Mouse (Mus musculus) midbrain, embryonic 14.5 days (tissue): ENCODE measurements at regions not wholly inside any gene's neighbourhood (a gene's known extent, or its start where the extent isn't known, plus 50 kb on each side); places are given as distances from the start of the nearest gene placed in this dataset.
A peak's percentile ranks its signal among the peaks of the same experiment; 100 is the strongest.

Source experiments
- ATAC-seq: fragments of 200-750 bp; cut with Nextera tagmentation; 2 replicates; pipeline ENCODE4 v1.8.0; 2017; ENCODE audit warnings: moderate number of reproducible peaks, moderate library complexity; ENCODE audit not compliant: low FRiP score, low TSS enrichment
- DNase-seq: peaks from one replicate; pipeline ENCODE4 v3.0.0-alpha.2; 2015
- H3K27ac ChIP-seq: fragments of 300-500 bp; sonication (generic); replicated peaks from 2 replicates; pipeline ENCODE4 v1.5.1; 2014; ENCODE audit warnings: mild to moderate bottlenecking, low read depth, low read length, moderate library complexity
- H3K27me3 ChIP-seq: fragments of 300-500 bp; sonication (generic); 2 replicates; pipeline ENCODE4 v1.6.1; 2014; ENCODE audit warnings: low read length, control low read depth, mixed read lengths; ENCODE audit not compliant: control insufficient read depth, insufficient read depth
- H3K36me3 ChIP-seq: fragments of 300-500 bp; sonication (generic); 2 replicates; pipeline ENCODE4 v1.6.1; 2014; ENCODE audit warnings: low read length, control low read depth; ENCODE audit not compliant: control insufficient read depth, insufficient read depth
- H3K4me1 ChIP-seq: fragments of 300-500 bp; sonication (generic); 2 replicates; pipeline ENCODE4 v1.6.1; 2014; ENCODE audit warnings: mild to moderate bottlenecking, antibody characterized with exemption, low read length, control low read depth; ENCODE audit not compliant: control insufficient read depth, insufficient read depth
- H3K4me2 ChIP-seq: fragments of 300-500 bp; sonication (generic); 2 replicates; pipeline ENCODE4 v1.6.1; 2014; ENCODE audit warnings: mild to moderate bottlenecking, low read length, moderate library complexity
- H3K4me3 ChIP-seq: fragments of 300-500 bp; sonication (generic); replicated peaks from 2 replicates; pipeline ENCODE4 v1.5.1; 2014; ENCODE audit warnings: low read depth, low read length
- H3K9ac ChIP-seq: fragments of 300-500 bp; sonication (generic); replicated peaks from 2 replicates; pipeline ENCODE4 v1.6.1; 2014; ENCODE audit warnings: mild to moderate bottlenecking, low read length, moderate library complexity
- H3K9me3 ChIP-seq: fragments of 300-500 bp; sonication (generic); 2 replicates; pipeline ENCODE4 v1.6.1; 2016; ENCODE audit warnings: low read length, control low read depth, mixed read lengths; ENCODE audit not compliant: control insufficient read depth
- WGBS: fragments of 180-500 bp; shearing (Covaris S2); extraction: QIAGEN DNeasy Blood & Tissue Kit; methylation state at CpG from one replicate; pipeline ENCODE4 v1.1.7; 2014; 5-methylcytosine and 5-hydroxymethylcytosine counted together

DNA sequence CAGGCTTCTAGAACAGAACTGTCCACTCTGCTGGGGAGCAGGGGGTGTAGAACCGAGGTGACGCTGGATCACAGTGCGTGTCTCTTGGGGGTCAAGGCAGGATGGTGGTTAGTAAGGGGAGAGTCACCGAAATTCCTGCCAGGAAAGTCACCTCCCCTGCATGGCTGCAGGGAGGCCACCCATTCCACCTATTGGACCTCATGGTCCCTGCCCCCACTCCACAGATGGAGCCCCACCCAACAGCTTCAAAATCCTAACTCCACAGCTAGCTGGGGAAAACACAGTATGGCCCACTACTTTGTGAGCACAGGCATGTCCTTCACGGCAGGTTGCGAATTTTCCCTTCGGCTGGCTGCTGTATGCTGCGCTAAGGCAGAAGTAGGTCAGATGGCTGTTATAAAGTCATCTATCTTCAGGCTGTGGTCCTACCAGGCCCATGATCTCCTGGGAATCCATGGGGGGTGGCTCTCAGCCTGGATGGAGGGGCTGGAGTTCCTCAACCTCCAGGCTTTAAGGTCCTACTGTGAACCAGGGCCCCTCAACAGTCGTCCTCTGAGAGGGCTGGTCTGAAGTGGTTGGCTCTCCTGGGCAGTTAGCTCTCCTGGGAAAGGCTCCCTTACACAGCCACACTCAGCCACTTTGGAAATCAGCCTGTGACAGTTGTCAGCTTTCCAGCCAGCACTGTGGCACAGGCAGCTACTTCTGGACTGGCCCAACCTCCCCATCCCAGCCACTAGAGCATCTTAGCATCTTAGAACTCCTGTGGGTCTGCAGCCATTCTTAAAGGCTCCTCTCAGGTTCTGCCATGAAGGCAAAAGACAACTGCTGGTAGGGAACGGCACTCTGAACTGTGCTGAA, 124.0 kb upstream of the Klf14 start:
- Histone ChIP-seq H3K9me3 (no peaks in the 10 kb centered on the region), H3K27me3 (no peaks in the 10 kb centered on the region), H3K27ac (no peak overlapping the region), H3K4me1 (0 out of 2 replicates have a peak, but pooled peaks cover 4% of the 10 kb centered on the region), H3K4me2 (no peak overlapping the region), H3K4me3 (no peak overlapping the region), H3K9ac (no peak overlapping the region), H3K36me3 (no peaks in the 10 kb centered on the region)
- no peak for DNase-seq
- no peak for ATAC-seq
- WGBS, result 89% methylated on average over 10 of the region's 10 CpGs

DNA sequence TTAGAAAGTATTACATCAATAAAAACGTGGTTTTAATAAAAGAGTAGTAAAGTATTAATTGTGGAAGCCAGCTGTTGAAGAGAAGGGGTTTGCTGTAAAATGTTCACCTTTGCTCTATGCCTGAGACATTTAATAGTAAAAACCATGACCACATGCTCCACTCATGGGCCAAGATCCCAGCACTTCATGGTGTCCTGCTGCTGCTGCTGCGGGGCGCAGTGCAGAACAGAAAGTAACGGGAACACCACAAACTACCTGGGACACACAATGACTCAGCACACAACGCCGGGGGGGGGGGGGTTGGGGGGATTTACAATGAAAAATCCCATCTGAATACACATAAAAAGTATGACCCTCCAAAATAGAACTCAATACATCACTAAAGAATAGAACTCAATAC, 124.8 kb upstream of the Klf14 start:
- Histone ChIP-seq H3K9ac (no peak overlapping the region), H3K4me2 (no peak overlapping the region), H3K27ac (no peak overlapping the region), H3K4me3 (no peak overlapping the region), H3K4me1 (peaks cover 10% of the 10 kb centered on the region; the same call in 1 of the 2 replicates), H3K9me3 (no peaks in the 10 kb centered on the region), H3K27me3 (no peaks in the 10 kb centered on the region), H3K36me3 (no peaks in the 10 kb centered on the region)
- ATAC-seq, result no peak
- no peak for DNase-seq
- WGBS, result 86% methylated on average over 6 of the region's 6 CpGs

DNA sequence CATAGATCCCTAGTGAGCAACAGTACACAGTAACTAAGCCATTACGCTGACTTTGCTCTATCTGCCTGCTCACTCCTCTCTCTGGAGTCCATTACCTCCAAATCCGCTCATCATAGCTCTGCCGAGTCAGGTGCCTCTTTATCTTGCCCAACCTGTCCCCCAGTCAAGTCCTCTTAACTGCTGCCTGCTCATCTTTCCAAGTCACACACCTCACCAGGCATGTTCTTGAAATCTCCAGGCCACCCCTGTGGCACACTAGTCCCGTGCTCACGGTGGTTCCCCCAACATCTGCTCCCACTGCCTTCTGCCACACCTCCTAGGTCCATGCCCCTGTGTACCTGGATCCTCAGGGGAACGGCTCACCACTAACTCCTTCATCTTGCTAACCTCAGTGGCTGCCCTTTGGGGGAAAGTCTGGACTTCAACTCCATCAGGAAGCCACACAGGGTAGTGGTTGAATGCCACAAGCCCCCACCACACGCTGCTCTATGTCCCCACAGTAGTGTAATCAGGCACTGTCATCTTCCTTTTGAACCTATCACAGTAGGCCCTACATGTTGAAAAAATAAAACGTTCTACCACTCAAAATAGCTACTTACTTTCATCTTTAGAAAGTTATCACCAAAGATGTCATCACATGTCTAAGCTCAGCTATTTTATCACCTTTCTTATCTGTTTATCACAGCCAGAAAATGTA, 126.3 kb upstream of the Klf14 start:
- Histone ChIP-seq H3K27me3 (no peaks in the 10 kb centered on the region), H3K4me2 (no peak overlapping the region), H3K4me3 (no peak overlapping the region), H3K4me1 (peaks cover 17% of the 10 kb centered on the region; the same call in 1 of the 2 replicates), H3K27ac (no peak overlapping the region), H3K36me3 (no peaks in the 10 kb centered on the region), H3K9me3 (no peaks in the 10 kb centered on the region), H3K9ac (no peak overlapping the region)
- no peak for DNase-seq
- 90% methylated on average over 8 of the region's 8 CpGs for WGBS
- no peak for ATAC-seq

DNA sequence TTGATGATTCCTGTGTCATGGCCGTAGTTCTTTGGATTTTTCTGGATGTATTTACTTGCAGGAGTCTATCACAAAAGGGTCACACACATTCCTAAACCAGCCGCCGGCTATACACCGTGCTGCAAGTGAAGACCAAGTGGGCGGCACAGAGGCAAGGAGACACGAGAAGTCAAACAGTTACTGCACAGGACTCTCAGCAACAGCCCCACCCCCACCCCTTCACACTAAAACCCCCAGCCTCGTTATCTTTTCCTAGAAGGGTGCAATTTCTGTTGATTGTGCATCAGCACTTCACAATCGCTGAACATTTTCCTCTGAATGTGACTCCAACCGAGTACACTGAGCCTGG, 126.9 kb upstream of the Klf14 start:
- Histone ChIP-seq H3K27me3 (no peaks in the 10 kb centered on the region), H3K36me3 (no peaks in the 10 kb centered on the region), H3K27ac (no peak overlapping the region), H3K4me2 (no peak overlapping the region), H3K9me3 (no peaks in the 10 kb centered on the region), H3K4me3 (no peak overlapping the region), H3K9ac (no peak overlapping the region), H3K4me1 (peaks cover 17% of the 10 kb centered on the region; the same call in 1 of the 2 replicates)
- no peak for ATAC-seq
- WGBS, result 81% methylated on average over 9 of the region's 9 CpGs
- DNase-seq, result no peak

DNA sequence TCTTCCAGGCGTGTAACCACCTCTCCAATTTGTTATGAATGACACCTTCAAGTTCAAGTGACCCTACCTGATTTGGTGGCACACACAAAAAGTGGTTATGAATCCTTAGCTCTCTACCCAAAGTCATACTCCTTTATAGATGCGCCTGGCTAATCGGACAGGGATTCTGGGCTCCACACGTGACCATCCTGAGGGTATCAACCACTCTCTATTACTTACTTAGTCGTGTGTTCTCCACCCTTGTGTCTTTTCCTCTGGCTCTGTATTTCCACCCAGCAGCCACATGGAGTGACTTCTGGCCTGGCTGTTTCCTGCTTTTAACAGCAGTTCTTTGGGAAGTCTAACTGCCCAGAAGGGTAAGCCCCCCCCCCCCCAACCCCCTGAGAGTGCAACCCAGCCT, 127.4 kb upstream of the Klf14 start:
- Histone ChIP-seq H3K4me1 (peaks cover 17% of the 10 kb centered on the region; the same call in 1 of the 2 replicates), H3K27me3 (no peaks in the 10 kb centered on the region), H3K36me3 (no peaks in the 10 kb centered on the region), H3K4me3 (no peak overlapping the region), H3K9ac (no peak overlapping the region), H3K4me2 (no peak overlapping the region), H3K27ac (no peak overlapping the region), H3K9me3 (no peaks in the 10 kb centered on the region)
- WGBS, result 93% methylated on average over 5 of the region's 5 CpGs
- no peak for DNase-seq
- ATAC-seq, result no peak

DNA sequence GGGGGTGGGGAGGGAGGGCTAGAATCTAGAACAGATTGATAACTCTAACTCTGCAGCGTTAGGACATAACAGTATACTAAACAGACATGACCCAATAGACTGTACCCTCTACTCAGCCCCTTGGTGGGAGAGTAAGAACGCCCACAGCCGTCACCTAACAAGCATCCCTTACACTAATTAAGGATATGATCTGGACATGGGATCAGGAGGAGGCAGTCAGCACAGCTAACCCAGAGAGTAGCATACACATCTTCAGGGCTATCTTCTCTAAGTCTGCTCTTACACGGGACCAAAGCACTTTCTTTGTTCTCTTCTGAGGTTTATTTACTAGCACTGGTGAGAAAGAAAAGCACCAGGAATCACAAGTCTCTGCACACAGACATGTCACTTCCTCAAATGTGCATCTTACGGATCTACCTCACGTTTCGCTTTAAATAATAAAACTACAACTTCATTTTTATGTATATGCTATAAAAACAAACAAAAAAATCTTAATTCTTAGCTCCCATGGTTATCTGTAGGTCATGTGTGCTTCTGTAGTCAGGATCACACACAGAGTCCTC, 128.0 kb upstream of the Klf14 start:
- ATAC-seq (no peak), DNase-seq (no peak)
- H3K4me1 ChIP-seq, result peaks cover 17% of the 10 kb centered on the region; the same call in 1 of the 2 replicates
- H3K9ac ChIP-seq, result no peak overlapping the region
- no peaks in the 10 kb centered on the region for H3K36me3 ChIP-seq
- WGBS, result 78% methylated on average over 7 of the region's 7 CpGs
- no peak overlapping the region for H3K4me2 ChIP-seq
- H3K27ac ChIP-seq, result no peak overlapping the region
- no peak overlapping the region for H3K4me3 ChIP-seq
- H3K27me3 ChIP-seq, result no peaks in the 10 kb centered on the region
- no peaks in the 10 kb centered on the region for H3K9me3 ChIP-seq

DNA sequence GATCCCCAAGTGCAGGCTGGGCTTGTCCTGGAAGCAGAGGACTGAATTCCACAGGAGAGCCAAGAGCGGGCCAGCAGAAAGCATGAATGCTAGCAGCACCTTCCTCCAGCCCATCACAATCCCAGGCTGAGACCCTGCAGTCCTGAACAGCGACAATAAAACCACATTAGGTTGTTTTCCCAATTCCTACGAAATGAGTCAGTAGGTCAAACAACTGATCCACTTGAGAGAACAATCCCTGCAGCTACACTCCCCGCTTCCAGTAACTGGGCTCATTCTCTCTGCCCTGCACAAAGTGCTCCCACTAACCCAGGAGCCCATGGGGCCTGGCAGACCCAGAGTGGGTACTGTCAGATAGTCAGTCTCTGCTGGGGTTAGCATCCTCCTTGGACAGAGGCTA, 128.6 kb upstream of the Klf14 start:
- no peak overlapping the region for H3K4me2 ChIP-seq

DNA sequence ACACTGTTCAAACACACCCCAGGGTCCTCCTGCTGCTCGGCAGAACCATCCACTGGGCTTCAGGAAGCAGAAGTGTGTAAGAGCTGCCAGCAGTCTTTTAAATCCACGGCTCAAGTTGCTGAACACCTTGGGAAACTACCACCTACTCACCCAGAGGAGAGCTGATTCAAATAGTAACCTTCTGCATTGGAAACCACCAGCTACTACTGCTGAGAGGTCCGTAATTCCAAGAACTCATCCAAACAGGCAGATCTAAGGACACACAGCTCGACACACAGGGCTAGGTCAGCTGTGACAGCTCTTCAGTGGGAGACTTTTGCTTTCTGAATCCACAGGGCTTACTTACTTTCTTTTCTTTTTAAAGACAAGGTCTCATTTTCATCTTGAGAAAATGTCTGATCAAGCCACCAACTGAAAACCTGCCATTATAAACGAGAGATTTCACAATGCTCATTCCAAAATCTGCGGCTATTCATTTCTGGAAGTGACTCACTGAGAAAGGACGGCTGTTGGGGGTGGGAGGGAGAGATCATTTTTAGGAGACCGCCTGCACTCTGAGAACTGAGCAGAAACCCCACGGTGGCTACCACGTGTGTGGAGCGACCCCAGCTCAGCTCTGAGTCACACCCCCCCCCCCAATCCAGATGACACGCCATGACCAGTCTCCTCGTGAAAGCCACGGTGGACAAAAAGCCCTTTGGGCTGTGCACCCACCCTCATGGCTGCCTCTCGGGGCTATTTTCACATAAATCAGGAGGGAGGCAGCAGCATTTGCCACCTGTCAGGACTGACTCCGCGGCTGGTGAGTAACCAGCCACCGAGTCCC, 129.5 kb upstream of the Klf14 start:
- Histone ChIP-seq H3K9ac (no peak overlapping the region), H3K27me3 (no peaks in the 10 kb centered on the region), H3K4me3 (no peak overlapping the region), H3K36me3 (no peaks in the 10 kb centered on the region), H3K4me2 (peak overlapping the region; percentile 48), H3K27ac (peak overlapping the region; percentile 58; the same call in 1 of the 2 replicates), H3K9me3 (no peaks in the 10 kb centered on the region), H3K4me1 (peaks cover 17% of the 10 kb centered on the region; the same call in 1 of the 2 replicates)
- no peak for ATAC-seq
- DNase-seq, result peak; percentile 23
- WGBS, result 29% methylated on average over 18 of the region's 18 CpGs

More for the DNA sequence above, 128.6 kb upstream of the Klf14 start:
- 59% methylated on average over 4 of the region's 4 CpGs for WGBS
- Histone ChIP-seq H3K4me3 (no peak overlapping the region), H3K9me3 (no peaks in the 10 kb centered on the region), H3K27me3 (no peaks in the 10 kb centered on the region), H3K27ac (no peak overlapping the region), H3K36me3 (no peaks in the 10 kb centered on the region), H3K4me1 (peaks cover 17% of the 10 kb centered on the region; the same call in 1 of the 2 replicates), H3K9ac (no peak overlapping the region)
- ATAC-seq (no peak), DNase-seq (no peak)
